Mouse (Mus musculus) monocyte, adult 2 months (primary cell): Measurements from ENCODE around the gene Tbx19.

Experiments
- DNase-seq, 2 experiments: peaks; one replicate each; pipeline ENCODE4 v3.0.0; 2022; ENCODE audit warnings: low spot score in 2 of 2, low read depth in 1 of 2

Tbx19 gene

GRCm38 (mm10) chr1:165185116-165185515 is 24.5 kb upstream of the Tbx19 start:
- no peak for DNase-seq

DNA sequence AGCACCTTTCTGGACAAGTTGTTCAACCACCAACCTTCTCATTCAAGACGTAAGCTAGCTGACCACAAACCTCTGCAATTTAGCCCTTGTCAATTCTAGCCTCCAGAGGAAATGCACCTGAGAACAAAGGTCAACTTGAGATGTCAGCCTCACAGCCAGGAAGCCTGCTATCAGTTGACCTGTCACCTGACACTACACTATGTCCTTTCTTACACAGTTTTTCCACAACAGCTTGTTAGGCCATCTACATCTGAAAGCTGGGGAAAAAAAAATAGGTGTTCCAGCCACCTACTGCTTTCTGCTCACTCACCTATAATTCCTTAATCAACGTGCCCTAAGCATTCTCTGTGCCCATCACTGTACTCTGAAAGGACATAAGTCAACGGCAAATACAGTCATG is 23.6 kb upstream of the Tbx19 start:
- DNase-seq: no peak

DNA sequence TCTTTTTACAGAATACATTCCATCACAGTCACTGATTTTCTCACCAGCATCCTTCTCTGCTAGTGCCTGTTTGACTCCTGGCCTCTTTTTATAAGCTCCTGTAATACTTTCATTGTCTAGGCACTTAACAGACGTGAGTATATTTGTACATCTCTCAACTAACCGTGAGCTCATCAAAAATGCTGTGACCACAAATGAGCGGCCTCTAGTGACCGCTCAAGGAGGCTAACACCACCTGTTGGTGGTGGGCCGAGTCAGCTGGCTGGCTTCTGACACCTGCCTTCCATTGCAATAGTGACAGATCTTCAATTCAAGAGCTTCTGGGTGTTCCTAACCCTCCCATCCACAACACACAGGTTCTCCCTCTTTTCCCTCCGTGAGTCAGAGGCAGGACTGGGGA is 22.8 kb upstream of the Tbx19 start:
- no peak for DNase-seq

GRCm38 (mm10) chr1:165179321-165179720 is 18.7 kb upstream of the Tbx19 start:
- DNase-seq: no peak

DNA sequence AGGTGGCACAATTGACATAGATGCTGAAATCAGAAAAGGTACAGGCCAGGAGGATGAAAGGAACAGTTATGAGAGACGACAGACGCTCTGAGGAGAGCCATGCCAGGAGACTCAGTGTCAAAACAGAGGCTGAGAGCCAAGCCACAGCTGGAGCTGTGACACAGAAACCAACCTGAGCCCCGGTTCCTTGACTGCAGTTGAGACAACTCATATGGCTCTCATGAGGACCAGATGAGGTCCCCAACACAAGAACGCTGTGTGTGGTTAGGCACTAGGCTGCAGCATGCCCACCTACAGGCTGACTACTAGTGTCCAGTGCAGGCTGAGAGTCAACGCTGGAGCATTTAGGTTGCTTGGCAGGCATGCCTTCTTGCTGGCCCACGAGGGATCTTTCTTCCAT is 17.5 kb upstream of the Tbx19 start:
- DNase-seq: no peak

- no peak for DNase-seq
Measured at GRCm38 (mm10) chr1:165174059-165174616, 13.6 kb upstream of the Tbx19 start.

DNA sequence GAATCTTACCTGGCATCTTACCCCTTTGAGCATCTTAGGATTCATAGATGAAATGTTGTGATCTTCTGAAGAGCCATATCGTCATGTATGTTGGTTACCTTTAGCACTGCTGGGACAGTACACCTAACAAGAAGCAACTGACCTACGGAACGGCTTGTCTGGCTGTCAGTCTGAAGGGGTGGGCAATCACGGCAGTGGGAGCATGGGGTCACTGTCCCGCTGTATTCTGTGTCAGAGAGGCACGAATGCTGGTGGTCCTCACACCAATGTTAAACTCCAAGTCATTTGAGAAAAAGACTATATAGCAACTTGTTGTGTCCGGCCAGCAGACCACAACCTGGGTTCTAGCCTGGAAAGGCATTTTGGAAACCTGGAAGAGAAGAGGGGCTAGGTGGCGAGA is 10.7 kb upstream of the Tbx19 start:
- no peak for DNase-seq

GRCm38 (mm10) chr1:165170157-165170556 is 9.6 kb upstream of the Tbx19 start:
- DNase-seq: no peak

GRCm38 (mm10) chr1:165169462-165169861 is 8.9 kb upstream of the Tbx19 start:
- no peak for DNase-seq

- no peak for DNase-seq
Measured at GRCm38 (mm10) chr1:165164920-165165319, 4.3 kb upstream of the Tbx19 start.

- no peak for DNase-seq
Measured at GRCm38 (mm10) chr1:165158841-165159240, 1.7 kb downstream of the Tbx19 start.

- DNase-seq: no peak
Measured at GRCm38 (mm10) chr1:165154162-165154561, 6.4 kb downstream of the Tbx19 start.

- no peak for DNase-seq
Measured at GRCm38 (mm10) chr1:165151216-165151615, 9.4 kb downstream of the Tbx19 start.

DNA sequence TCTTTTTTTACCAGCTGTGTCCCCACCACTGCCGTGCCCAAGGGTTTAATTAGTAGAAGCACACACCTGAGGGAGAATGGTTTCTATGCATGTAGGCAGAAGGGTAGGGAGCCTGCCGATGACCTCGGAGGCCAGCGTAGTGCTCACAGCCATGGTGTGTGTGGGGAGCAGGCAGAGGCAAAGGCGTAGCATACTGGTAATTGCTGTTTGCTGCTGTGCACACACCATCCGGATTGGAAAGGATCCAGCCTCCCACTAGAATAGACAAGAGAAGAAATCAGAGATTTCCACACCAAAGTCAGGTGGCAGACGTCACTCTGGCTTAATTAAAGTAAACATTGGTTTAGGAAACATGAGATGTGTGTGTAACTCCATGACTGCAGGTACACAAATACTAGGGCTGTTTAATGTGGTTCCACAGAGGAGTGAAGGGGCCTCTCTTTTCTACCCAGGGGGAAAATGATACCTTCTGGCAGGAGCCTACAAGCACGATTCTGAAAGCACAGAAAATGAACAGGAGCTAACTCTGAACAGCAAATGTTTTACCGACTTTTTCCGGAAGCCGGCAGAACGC is 18.1 kb downstream of the Tbx19 start:
- no peak for DNase-seq

DNA sequence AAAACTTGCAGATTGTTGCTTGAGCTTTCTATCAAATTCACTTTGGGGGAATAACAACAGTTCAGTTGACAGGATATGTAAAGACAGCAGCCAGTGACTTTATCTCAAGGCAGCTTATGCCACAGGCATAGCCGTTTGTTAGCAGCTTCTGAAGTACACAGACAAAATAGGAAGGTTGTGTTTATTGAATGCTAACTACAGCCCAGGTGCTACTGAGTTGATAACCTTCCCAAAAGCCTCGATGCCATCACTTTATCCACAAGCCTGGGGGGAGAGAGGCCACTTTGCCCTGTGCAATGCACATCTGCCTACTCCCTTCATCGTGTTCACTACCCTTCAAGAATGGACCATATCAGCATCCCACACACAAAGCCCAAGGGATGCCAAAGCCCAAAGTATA is 20.3 kb downstream of the Tbx19 start:
- no peak for DNase-seq

GRCm38 (mm10) chr1:165133858-165134257 is 26.7 kb downstream of the Tbx19 start:
- no peak for DNase-seq

DNA sequence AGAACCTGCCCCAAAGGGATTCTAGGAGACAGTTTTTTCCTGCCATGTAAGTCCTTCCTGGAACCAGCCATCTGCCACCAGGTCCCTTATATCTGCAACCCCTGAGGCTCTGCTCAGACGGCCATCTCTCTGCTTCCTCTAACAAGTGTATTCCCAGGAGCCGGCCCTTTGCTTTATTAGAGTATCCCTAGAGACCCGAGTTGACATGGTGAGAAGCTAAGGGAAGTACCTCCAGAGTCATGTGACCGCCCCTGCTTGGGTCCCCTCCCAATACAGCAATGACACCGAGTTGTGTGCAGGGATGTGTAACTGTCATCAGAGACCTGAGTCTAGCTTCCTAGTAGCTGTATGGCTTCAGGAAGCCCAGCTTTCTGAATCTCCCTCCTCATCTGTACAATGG is 27.3 kb downstream of the Tbx19 start:
- no peak for DNase-seq

- peak; percentile 30 to 58 for DNase-seq
Measured at GRCm38 (mm10) chr1:165132187-165132877, 28.2 kb downstream of the Tbx19 start.

DNA sequence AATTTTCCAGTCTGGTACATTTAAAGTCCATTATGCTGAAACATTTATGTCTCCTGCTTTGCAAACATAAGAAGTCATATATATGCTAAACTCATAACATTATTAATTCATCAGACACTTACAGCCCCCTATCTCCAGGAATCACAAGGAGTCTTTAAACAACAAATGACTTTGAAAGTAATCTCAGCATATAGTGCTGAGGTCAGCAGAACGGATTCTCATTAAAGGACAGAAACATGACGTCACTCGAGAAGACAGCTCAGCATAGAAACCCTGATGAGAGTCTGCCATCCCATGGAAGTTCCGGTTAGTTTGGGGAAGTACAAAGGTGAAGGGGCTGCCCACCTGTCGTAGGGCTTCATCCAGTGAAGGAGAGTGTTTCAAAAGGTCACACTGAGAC is 31.0 kb downstream of the Tbx19 start:
- no peak for DNase-seq

DNA sequence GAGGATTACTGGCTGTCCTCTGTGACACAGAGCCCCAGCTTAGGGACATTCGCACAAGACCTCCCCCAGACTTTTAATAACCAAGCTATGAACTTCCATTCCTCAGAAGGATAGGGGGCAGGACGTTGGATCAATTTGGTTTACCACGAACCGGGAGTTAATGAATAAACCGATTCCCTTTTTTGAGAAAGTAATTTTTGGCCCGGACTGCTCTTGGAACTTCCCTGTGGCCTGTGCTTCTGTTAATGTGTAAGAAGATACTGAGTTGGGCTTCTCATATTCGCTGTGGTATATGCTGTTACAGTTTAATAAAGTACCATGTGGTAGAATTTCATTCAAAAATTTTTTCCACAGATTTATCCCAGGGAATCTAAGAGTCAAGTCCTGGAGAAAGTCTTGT is 39.5 kb downstream of the Tbx19 start:
- no peak for DNase-seq

GRCm38 (mm10) chr1:165120349-165120898 is 40.1 kb downstream of the Tbx19 start:
- DNase-seq: peak; percentile 20 to 64

- no peak for DNase-seq
Measured at GRCm38 (mm10) chr1:165119760-165120159, 40.8 kb downstream of the Tbx19 start.
